Mouse (Mus musculus) 3T3-L1 (cell line): ENCODE data around the gene Mthfd1l.

Experiments
- DNase-seq: peaks from one replicate; pipeline ENCODE4 v3.0.0-alpha.2; 2015; ENCODE audit warnings: low read depth, low spot score

Mthfd1l gene

DNA sequence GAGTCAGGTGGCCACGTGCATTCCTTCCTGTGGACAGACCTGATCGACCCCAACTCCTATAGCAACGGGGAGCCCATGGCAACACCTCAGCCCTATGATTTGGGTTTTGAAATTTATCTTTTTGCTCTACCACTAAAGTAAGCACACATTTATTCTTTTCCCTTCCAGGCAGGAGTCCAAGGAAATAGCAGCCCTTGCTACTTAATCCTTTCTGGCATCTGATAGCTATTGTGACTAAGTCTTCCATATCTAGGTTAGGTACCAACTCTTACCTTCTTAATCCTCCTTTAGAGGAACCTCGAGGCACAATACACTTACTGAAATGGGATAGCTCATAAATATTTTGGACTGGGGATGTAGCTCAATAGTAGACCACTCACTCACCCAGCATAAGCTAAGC lies 180.1 kb downstream of the Mthfd1l start:
- no peak for DNase-seq

DNA sequence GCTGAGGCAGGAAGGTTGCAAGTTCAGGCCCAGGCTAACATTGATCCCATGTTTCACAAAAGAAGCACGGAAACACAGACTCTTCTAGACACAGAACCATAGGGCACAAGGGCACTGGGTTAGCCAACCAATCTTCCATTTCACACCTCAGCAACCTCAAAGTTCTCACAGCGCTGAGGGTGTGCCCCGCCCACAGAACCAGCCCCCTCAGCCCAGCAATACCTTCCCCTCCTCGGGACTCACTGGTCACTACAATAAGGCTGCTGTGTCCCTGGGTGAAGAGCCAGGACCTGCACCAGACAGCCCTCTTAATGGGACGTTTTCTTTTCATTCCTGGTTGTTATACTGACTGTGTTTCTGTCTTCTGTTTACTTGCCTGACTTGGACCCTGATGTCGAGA lies 181.1 kb downstream of the Mthfd1l start:
- no peak for DNase-seq

- DNase-seq, result peak; percentile 11
Measured at GRCm38 (mm10) chr10:4155521-4155920, 182.6 kb downstream of the Mthfd1l start.

DNA sequence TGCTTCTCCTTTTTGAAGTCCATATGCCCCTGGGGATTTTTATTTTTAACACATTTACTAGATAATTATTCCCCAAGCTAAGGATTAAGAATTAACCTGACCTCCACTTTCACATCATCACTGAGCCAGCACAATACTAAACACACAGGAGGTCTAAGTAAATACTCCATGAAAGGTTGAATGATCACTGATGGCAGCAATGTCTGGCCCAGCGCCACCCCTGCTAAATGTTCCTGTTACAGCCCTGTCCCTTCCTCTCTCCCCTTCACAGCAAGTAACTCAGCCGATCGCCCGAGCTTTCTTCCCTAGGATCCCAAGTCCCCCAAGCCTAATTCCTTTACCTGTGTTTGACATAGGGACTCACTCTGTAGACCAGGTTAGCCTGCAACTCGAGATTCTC lies 185.6 kb downstream of the Mthfd1l start:
- no peak for DNase-seq

DNA sequence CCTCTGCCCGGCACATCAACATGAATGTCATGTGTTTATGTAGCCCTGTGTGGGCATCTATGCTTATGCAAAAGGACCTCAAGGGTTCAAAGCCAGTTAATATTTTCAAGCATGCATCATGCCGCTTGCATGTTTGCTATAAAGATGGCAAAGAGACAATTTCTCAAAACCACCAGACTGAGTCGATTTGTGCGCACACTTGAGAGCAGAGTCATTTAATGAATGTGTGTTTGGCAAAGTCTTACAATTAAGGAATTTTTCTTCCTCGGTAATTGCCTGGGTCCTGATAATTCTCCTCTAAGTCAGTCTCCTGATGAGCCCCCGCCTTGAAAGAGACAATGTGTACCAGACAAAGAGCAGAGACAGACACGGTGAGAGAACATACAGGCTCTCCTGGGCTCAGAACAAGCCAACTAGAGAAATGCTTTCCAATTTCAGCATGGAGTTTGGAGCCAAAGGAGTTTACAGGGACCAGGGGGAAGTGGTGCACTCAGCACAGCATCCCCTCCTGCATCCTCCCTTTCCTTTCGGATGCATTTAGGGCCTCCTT lies 186.7 kb downstream of the Mthfd1l start:
- DNase-seq, result no peak

- no peak for DNase-seq
Measured at GRCm38 (mm10) chr10:4160242-4160785, 187.4 kb downstream of the Mthfd1l start.

DNA sequence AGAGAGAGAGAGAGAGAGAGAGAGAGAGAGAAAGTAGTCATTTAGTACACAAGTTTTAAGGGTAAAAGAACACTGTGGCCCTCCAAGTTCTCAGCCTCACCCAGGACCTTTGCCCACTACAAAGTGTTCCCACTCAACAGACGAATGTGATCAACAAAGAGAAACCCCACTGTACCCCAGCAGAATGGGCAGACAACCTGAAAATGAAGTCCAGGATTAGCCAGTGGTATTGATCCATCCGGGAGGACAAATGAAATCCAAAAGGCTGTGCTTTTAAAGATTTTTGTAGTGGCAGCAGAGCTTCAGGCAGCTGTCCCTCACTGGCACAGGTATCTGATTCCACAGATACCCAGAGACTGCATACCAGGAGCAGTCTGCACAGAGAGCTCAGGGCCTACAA lies 189.1 kb downstream of the Mthfd1l start:
- no peak for DNase-seq

DNA sequence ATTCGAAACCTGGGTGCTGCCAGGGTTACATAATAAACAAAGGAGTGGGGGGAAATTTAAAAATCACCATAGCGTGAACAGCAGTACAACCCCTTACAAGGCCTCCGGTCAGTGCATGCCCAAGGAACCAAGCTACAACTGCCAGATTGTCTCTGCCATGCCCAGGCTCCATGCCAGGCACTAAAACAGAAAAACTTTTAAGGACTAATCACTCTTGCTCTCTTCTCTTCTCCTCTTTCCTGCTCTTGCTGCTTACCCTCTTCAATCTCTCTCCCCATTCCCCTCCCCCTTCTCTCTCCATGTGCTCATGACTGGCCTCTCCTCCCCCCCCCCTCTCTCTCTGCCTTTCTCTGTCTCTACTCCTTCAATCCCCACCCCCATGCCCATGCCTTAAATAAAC lies 190.1 kb downstream of the Mthfd1l start:
- no peak for DNase-seq

DNA sequence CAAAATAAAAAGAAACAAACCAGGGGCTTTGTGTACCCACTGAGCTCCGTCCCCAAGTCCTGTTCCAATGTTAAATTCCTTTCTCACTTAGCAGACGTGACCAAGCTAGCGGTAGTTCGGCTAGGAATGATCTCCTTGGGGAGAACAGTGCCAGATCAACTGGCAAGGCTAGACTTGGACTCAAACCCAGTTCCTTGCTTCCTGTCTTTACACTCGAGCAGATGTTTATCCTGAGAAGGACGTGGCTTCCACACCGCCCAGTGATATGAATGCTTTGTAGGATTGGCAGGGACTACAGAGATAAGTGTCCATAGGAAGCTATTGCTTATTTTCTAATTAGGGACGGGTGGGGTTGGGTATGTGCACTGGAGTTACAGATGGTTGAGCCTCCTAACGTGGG lies 191.8 kb downstream of the Mthfd1l start:
- DNase-seq, result no peak

- DNase-seq, result no peak
Measured at GRCm38 (mm10) chr10:4168222-4168798, 195.4 kb downstream of the Mthfd1l start.

DNA sequence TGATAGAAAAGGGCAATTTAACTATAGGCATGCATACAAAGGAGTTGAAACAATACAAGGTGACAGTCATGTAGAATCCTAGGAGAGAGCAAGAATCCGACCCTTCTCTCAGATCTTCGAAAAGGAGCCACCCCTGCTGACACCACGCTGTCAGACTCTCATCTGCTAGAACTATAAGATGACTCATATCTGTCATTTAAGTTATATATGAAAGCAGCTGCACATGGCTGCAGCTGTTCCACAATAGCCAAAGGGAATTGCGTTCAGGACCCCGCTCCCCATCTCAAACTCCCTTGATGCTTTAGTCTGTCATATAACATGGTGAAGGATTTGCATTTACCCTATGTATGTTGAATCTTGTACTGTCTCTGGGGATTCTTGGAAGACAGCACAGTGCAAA lies 201.3 kb downstream of the Mthfd1l start:
- no peak for DNase-seq

DNA sequence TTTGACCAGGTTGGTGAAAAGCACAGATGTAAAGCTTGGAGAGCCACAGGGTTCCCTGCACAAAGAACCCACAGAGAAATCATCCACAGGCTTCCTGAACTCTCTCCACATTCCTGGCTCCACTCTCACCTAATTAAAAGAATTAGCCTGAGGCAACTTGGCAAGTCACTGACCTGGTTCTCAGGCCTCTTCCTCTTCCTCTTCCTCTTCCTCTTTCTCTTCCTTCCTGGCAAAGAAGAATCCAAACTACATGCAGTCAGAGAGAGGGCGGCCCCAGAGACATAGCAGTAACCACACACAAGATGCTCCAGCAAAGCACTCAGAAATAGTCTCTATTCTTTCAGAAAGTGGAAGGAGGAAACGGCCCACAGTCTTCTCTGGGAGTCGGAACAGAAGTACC lies 201.8 kb downstream of the Mthfd1l start:
- DNase-seq, result no peak

DNA sequence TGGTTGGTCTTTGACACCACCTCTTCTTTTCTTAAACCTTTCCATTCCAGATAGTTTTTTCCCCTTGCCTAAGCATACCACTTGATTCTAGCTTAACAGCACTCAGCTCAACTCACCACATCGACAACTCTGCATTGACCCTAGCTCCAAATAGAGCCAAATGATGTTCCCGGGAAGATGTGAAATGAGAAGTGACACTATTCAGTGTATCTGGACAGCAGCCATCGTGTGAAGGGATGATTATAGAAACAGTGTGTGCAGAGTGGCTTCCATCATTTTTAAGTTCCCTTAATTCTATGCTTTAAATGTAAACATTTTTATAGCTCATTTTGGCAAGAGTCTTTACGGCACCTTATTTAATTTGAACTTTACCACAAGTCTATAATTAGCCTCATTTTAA lies 204.4 kb downstream of the Mthfd1l start:
- no peak for DNase-seq

GRCm38 (mm10) chr10:4179049-4179790 lies 206.3 kb downstream of the Mthfd1l start:
- DNase-seq, result peak; percentile 14

- no peak for DNase-seq
Measured at GRCm38 (mm10) chr10:4181953-4182352, 209.0 kb downstream of the Mthfd1l start.

DNA sequence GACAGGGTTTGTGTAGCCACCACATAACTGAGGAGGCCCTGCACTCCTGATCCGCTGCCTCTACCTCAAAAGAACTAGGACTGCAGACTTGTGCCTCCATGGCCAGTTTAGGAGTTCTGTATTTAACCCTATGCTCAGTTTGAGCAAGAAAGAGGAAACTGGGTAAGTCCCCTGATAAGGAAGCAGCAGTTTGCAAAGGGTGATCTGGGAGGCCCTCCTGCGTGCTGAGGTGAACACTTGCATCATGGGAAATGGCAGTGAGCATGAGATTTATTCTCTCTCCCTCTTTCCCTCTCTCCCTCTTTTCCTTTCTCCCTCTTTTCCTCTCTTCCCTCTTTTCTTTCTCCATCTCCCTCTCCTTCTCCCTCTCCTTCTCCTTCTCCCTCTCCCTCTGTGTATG lies 209.5 kb downstream of the Mthfd1l start:
- DNase-seq, result no peak

DNA sequence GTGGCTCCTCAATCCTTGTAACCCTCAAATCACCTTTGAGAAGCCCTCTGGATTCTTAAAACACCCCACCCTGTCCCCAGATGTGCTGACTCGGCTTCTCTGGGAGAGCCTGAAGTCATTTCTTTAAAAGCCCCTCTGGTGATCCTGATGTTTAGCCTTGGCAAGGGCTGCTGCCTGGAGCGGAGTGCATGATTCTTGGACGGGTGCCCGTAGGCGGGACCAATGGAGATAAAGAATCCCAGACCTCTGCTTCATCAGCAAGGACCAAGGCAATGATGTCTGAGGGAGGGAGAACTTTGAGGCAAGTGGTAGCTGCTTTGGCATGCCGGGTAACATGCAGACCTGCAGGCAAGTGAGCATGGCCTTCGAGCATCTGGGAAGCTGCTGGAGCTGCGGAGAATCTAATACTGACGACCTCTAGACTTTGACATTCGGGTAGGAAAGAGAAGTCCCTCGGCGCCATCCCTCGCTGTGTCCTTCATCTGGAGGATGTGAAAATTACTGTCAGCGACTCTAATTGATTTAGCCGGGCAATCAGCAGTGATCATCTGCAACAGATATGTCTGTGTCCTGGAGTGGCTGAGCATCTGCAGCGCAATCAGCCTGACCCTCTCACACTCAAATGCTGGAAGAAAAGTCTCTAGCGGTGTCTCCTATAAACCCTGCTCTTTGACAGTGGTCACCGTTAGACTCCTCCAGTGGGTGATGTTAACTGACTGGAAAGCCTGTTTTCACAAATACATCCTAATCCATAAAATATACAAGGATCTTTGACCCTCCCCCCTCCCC lies 215.9 kb downstream of the Mthfd1l start:
- DNase-seq, result peak; percentile 11

DNA sequence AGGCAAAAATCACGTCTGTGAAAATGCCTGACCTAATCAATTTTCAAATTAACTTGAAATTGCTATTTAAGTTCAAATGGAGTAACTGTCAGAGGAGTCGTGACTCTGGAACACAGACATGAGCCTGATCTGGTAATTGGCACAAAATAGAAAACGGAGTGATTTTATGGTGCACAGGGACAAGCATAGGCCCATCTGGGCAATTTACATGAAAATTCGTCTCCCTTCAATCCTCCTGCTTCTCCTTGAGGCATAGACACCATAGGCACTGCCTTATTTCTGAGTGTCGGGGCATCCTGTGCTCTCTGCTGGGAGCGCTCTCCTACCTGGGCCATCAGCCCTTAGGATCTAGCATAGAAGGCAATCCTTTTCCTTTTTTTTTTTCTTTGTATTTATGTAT lies 216.5 kb downstream of the Mthfd1l start:
- DNase-seq, result no peak

GRCm38 (mm10) chr10:4198978-4199377 lies 226.1 kb downstream of the Mthfd1l start:
- no peak for DNase-seq

DNA sequence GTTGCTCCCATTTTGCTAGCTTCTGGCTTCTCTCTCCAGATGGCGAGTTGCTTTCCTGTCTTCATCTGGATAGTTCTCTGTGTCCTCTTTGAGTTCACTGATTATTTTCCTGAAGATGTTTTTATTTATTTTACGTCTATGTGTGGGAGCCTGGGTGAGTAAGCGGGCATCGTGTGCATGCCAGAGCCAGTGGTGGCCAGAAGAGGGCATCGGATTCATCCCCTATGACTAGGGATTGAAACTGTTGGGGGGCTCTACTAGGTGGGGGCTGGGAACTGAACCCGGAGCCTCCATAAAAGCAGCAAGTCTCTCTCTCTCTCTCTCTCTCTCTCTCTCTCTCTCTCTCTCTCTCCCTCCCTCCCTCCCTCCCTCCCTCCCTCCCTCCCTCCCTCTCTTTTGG lies 227.0 kb downstream of the Mthfd1l start:
- peak; percentile 10 for DNase-seq

- peak; percentile 79 for DNase-seq
Measured at GRCm38 (mm10) chr10:4200546-4201104, 227.7 kb downstream of the Mthfd1l start.

- peak; percentile 8 for DNase-seq
Measured at GRCm38 (mm10) chr10:4201141-4201540, 228.2 kb downstream of the Mthfd1l start.
